Mouse (Mus musculus) frontal cortex, postnatal 14 days (tissue): Measurements from ENCODE around the gene Chrdl2.

Source experiments
- DNase-seq, 2 experiments: peaks; one replicate each; pipeline ENCODE4 v3.0.0; 2022; ENCODE audit warnings: low spot score in 2 of 2

The Chrdl2 gene

DNA sequence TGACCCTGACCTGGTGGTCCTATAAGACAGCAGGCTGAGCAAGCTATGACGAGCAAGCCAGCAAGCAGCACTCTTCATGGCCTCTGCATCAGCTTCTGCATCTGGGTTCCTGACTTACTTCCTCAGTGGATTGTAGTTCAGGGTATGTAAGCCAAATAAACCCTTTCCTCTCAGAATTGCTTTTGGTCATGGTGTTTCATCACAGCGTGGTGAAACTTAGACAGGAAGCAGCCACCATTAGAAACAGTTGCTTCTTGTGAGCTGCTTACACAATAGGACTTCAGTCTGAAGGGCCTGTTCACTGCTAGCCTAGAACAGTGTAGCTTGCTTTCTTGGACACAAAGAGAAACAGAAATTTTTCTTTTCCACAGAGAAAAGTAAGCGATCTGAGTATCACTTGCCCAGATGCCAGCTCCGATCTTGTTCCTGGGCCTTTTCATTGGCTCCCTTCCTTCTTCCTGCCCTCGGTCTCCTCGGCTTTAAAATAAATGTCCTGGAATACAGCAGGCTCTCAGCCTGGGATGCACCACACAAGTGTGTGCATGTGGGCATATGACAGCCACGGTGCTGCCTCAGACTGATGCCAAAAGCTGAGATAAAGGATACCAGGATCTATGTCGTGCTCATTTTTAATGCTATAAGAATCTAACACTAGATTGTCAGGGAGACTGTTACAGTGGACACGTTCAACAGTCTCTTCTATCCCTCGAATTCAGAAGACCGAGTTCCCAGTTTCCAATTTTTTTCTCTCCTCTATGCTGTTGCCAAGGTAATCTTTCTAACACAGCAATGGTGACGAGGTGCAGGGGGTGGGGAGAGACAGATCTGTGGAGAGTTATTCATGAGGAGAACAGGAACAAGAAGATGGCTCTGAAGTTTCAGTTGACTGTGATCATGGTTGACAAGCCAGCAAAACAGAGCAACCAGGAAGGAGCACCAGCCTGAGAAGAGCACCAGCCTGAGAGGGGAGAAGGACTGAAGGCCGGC is 23.4 kb upstream of the Chrdl2 start:
- DNase-seq, result peak in 1 of 2 experiments; percentile 41

GRCm38 (mm10) chr7:99988725-99989124 is 17.2 kb upstream of the Chrdl2 start:
- peak in 1 of 2 experiments; percentile 78 for DNase-seq

GRCm38 (mm10) chr7:99989844-99990760 is 15.9 kb upstream of the Chrdl2 start:
- DNase-seq, result no peak

GRCm38 (mm10) chr7:99990990-99991707 is 14.8 kb upstream of the Chrdl2 start:
- no peak for DNase-seq

- no peak for DNase-seq
Observed at GRCm38 (mm10) chr7:99993159-99993558, 12.8 kb upstream of the Chrdl2 start.

- DNase-seq, result no peak
Observed at GRCm38 (mm10) chr7:99995186-99995585, 10.8 kb upstream of the Chrdl2 start.

- no peak for DNase-seq
Observed at GRCm38 (mm10) chr7:99998668-99999067, 7.3 kb upstream of the Chrdl2 start.

- no peak for DNase-seq
Observed at GRCm38 (mm10) chr7:100003781-100004180, 2.2 kb upstream of the Chrdl2 start.

GRCm38 (mm10) chr7:100006411-100006810 is 439 bp downstream of the Chrdl2 start:
- no peak for DNase-seq

DNA sequence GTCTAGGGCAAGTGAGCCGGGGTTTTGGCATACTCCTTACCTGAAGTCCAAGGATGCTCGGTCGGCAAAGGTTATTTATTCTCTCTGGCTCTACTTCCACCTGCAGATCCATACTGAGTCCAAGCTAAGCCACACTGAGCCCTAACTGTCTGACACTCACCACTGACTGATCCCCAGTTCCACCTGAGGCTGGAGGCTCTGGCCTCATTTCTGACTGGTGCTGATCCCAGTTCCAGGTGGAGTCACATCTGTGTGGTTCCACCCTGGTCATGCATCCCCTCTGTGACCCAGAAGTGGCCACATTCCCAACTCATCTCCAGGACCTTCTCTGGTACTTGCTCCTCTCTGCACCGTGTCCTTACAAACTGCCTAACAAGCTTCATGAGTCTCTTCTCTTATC is 2.8 kb downstream of the Chrdl2 start:
- no peak for DNase-seq

DNA sequence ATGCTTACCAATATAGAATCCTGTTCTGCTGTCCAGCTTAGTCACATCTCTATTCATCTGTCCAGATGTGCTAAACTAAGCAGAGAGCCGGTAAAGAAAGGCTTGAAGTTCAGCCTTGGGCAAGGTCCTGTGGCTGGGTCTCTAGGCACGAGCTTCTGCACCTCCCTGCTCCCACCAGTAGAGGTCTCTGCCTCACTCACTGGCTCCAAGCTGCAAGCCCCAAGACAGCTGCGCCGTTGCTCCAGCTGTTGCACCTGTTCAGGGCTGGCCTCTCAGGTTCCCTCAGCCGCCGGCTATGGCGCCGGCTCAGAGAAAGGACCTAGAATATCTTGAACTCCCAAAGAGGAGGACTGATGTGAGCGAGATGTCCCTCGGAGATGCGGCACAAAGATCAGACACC is 3.7 kb downstream of the Chrdl2 start:
- DNase-seq, result peak in 1 of 2 experiments; percentile 44

GRCm38 (mm10) chr7:100010711-100011110 is 4.7 kb downstream of the Chrdl2 start:
- no peak for DNase-seq

- no peak for DNase-seq
Observed at GRCm38 (mm10) chr7:100012085-100012484, 6.1 kb downstream of the Chrdl2 start.

GRCm38 (mm10) chr7:100012515-100012914 is 6.5 kb downstream of the Chrdl2 start:
- no peak for DNase-seq

DNA sequence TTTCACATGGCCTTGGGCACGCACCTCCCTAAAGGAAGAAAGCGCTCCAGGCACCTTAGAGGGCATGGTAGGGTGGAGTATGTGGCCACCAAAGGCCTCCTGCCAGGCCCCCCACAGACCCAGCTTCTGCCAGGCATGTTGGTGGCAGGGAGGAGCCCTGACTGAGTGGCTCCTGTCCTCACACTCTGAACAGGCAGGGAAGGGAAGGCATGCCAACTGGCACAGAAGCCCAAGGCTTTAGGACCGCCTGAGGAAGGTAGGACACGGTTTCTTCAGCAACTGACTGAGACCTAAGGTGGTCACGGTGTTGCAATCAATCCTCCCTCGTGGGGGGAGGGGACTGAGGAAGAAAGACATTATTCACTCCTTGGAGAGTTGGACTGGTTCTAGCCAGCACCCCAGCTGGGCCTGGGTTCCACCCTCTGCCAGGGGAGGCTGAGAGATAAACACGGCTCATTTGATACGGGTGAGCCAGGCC is 8.2 kb downstream of the Chrdl2 start:
- DNase-seq, result no peak

- DNase-seq, result no peak
Observed at GRCm38 (mm10) chr7:100017056-100017455, 11.1 kb downstream of the Chrdl2 start.

GRCm38 (mm10) chr7:100027353-100027752 is 21.4 kb downstream of the Chrdl2 start:
- no peak for DNase-seq

DNA sequence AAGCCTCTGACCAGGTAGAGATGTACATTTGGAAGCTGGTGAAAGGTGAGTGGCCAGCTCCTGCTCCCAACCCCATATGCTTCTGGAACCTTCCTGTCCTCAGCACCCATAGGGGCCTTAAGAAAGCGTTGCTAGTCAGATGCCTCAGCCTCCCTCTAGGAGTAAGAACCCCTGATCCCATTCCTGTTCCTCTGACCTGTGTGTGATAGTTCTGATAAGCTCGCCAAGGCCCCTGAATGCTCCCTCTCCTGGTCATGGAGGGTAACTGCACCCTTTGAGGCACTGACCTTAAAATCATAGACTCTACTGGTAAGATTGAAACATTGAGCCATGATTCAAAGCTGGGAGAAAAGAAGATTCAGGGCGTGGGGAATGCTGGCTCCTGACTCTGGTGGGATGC is 23.3 kb downstream of the Chrdl2 start:
- DNase-seq, result no peak

DNA sequence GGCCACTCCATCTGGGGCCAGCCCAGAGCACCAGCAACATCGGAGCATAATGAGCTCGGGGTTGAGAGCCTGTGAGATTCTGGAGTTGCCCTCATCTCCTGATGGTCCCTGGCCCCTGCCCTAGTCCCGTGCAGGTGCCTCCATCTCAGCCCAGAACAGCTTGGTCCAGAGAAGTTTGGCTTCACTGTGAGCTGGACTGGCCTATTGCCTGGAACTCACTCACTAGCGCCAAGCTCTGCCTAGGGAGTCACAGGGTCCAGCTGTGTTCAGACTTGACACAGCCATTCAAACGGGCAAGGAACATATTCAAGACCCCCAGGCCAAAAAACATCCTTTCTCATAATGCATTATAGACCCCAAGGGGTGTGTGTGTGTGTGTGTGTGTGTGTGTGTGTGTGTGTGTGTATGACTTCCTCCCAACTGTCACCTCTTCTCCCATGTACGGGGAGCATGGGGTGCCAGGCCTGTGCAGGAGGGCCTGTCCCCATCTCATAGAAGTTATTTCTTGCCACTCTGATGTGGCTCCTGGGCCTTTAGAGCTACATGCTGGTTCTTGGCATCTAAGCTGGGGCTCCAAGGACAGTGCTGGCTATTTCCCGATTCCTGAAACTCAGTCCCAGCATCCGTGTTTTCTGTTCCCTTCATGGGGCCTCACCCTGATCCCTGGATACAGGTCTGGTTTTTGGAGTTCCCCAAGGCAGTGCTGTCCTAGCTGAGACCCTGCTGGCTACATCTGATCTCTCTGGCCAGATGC is 25.2 kb downstream of the Chrdl2 start:
- DNase-seq, result no peak

- DNase-seq, result no peak
Observed at GRCm38 (mm10) chr7:100033672-100034071, 27.7 kb downstream of the Chrdl2 start.
